Mouse (Mus musculus): ENCODE measurements around the gene Padi3. TPM values are rescaled to one million over a fixed set of nuclear protein-coding genes. Genes with fewer than 3 reads are reported as not detected.

Padi3 gene
- polyA plus RNA-seq, 1 experiment, result not detected

GRCm38 (mm10) chr4:140776623-140777022 is 33.8 kb downstream of the Padi3 start:
- Histone ChIP-seq H3K4me3 (ENCODE audit: insufficient read depth, low read depth, low read length) (no peak overlapping the region), H3K27ac (replicated peaks; ENCODE audit: low read depth, low read length) (no peak overlapping the region), H3K4me1 (ENCODE audit: control insufficient read depth, insufficient read depth, insufficient read length, low read length) (no peaks in the 10 kb centered on the region)

- Histone ChIP-seq H3K4me1 (ENCODE audit: control insufficient read depth, insufficient read depth, insufficient read length, low read length) (no peaks in the 10 kb centered on the region; the same call in 1 of the 2 replicates), H3K4me3 (ENCODE audit: insufficient read depth, low read depth, low read length) (no peak overlapping the region), H3K27ac (replicated peaks; ENCODE audit: low read depth, low read length) (no peak overlapping the region)
Observed at GRCm38 (mm10) chr4:140775876-140776275, 34.6 kb downstream of the Padi3 start.

GRCm38 (mm10) chr4:140774893-140775292 is 35.6 kb downstream of the Padi3 start:
- no peak overlapping the region for H3K27ac ChIP-seq (replicated peaks; ENCODE audit: low read depth, low read length)
- H3K4me3 ChIP-seq (ENCODE audit: insufficient read depth, low read depth, low read length), result no peak overlapping the region
- no peaks in the 10 kb centered on the region; the same call in 1 of the 2 replicates for H3K4me1 ChIP-seq (ENCODE audit: control insufficient read depth, insufficient read depth, insufficient read length, low read length)

- no peak within 1 kb of the TSS for H3K4me3 ChIP-seq (ENCODE audit: insufficient read depth, low read depth, low read length)
- no peaks in the 10 kb centered on the region; the same call in 1 of the 2 replicates for H3K4me1 ChIP-seq (ENCODE audit: control insufficient read depth, insufficient read depth, insufficient read length, low read length)
- H3K27ac ChIP-seq (replicated peaks; ENCODE audit: low read depth, low read length), result no peak within 1 kb of the TSS
Observed at GRCm38 (mm10) chr4:140774025-140774800, 36.2 kb downstream of the Padi3 start, which contains the start of gene Padi4. TSS of gene Padi4 (minus strand) at chr4:140774236.

- no peak overlapping the region for H3K4me3 ChIP-seq (ENCODE audit: insufficient read depth, low read depth, low read length)
- H3K27ac ChIP-seq (replicated peaks; ENCODE audit: low read depth, low read length), result no peak overlapping the region
- H3K4me1 ChIP-seq (ENCODE audit: control insufficient read depth, insufficient read depth, insufficient read length, low read length), result no peaks in the 10 kb centered on the region; the same call in 1 of the 2 replicates
Observed at GRCm38 (mm10) chr4:140771091-140771490, 39.4 kb downstream of the Padi3 start.

- H3K27ac ChIP-seq (replicated peaks; ENCODE audit: low read depth, low read length), result no peak overlapping the region
- peak overlapping the region; percentile 45 for H3K4me3 ChIP-seq (ENCODE audit: insufficient read depth, low read depth, low read length)
- no peaks in the 10 kb centered on the region; the same call in 1 of the 2 replicates for H3K4me1 ChIP-seq (ENCODE audit: control insufficient read depth, insufficient read depth, insufficient read length, low read length)
Observed at GRCm38 (mm10) chr4:140770433-140770832, 40.0 kb downstream of the Padi3 start.

- Histone ChIP-seq H3K27ac (replicated peaks; ENCODE audit: low read depth, low read length) (no peak overlapping the region), H3K4me3 (ENCODE audit: insufficient read depth, low read depth, low read length) (no peak overlapping the region), H3K4me1 (ENCODE audit: control insufficient read depth, insufficient read depth, insufficient read length, low read length) (no peaks in the 10 kb centered on the region; the same call in 1 of the 2 replicates)
Observed at GRCm38 (mm10) chr4:140768973-140769372, 41.5 kb downstream of the Padi3 start.

GRCm38 (mm10) chr4:140765936-140766335 is 44.5 kb downstream of the Padi3 start:
- Histone ChIP-seq H3K4me1 (ENCODE audit: control insufficient read depth, insufficient read depth, insufficient read length, low read length) (no peaks in the 10 kb centered on the region), H3K4me3 (ENCODE audit: insufficient read depth, low read depth, low read length) (no peak overlapping the region), H3K27ac (replicated peaks; ENCODE audit: low read depth, low read length) (no peak overlapping the region)

GRCm38 (mm10) chr4:140763158-140763557 is 47.3 kb downstream of the Padi3 start:
- H3K4me3 ChIP-seq (ENCODE audit: insufficient read depth, low read depth, low read length), result no peak overlapping the region
- H3K4me1 ChIP-seq (ENCODE audit: control insufficient read depth, insufficient read depth, insufficient read length, low read length), result no peaks in the 10 kb centered on the region
- H3K27ac ChIP-seq (replicated peaks; ENCODE audit: low read depth, low read length), result no peak overlapping the region

GRCm38 (mm10) chr4:140761601-140762000 is 48.8 kb downstream of the Padi3 start:
- no peaks in the 10 kb centered on the region for H3K4me1 ChIP-seq (ENCODE audit: control insufficient read depth, insufficient read depth, insufficient read length, low read length)
- no peak overlapping the region for H3K27ac ChIP-seq (replicated peaks; ENCODE audit: low read depth, low read length)
- H3K4me3 ChIP-seq (ENCODE audit: insufficient read depth, low read depth, low read length), result no peak overlapping the region

- Histone ChIP-seq H3K4me1 (ENCODE audit: control insufficient read depth, insufficient read depth, insufficient read length, low read length) (no peaks in the 10 kb centered on the region), H3K4me3 (ENCODE audit: insufficient read depth, low read depth, low read length) (no peak overlapping the region), H3K27ac (replicated peaks; ENCODE audit: low read depth, low read length) (no peak overlapping the region)
Observed at GRCm38 (mm10) chr4:140755811-140756210, 54.6 kb downstream of the Padi3 start.

- no peak overlapping the region for H3K27ac ChIP-seq (replicated peaks; ENCODE audit: low read depth, low read length)
- no peak overlapping the region for H3K4me3 ChIP-seq (ENCODE audit: insufficient read depth, low read depth, low read length)
- H3K4me1 ChIP-seq (ENCODE audit: control insufficient read depth, insufficient read depth, insufficient read length, low read length), result no peaks in the 10 kb centered on the region
Observed at GRCm38 (mm10) chr4:140753366-140753765, 57.1 kb downstream of the Padi3 start.

- H3K4me3 ChIP-seq (ENCODE audit: insufficient read depth, low read depth, low read length), result no peak overlapping the region; the same call in 1 of the 2 replicates
Observed at GRCm38 (mm10) chr4:140750328-140750727, 60.1 kb downstream of the Padi3 start.

GRCm38 (mm10) chr4:140747978-140748377 is 62.5 kb downstream of the Padi3 start:
- H3K4me3 ChIP-seq (ENCODE audit: insufficient read depth, low read depth, low read length), result no peak overlapping the region; the same call in 1 of the 2 replicates
- H3K27ac ChIP-seq (replicated peaks; ENCODE audit: low read depth, low read length), result no peak overlapping the region
- H3K4me1 ChIP-seq (ENCODE audit: control insufficient read depth, insufficient read depth, insufficient read length, low read length), result no peaks in the 10 kb centered on the region

More at GRCm38 (mm10) chr4:140750328-140750727, 60.1 kb downstream of the Padi3 start:
- H3K27ac ChIP-seq (replicated peaks; ENCODE audit: low read depth, low read length), result no peak overlapping the region
- H3K4me1 ChIP-seq (ENCODE audit: control insufficient read depth, insufficient read depth, insufficient read length, low read length), result no peaks in the 10 kb centered on the region

GRCm38 (mm10) chr4:140744654-140745053 is 65.8 kb downstream of the Padi3 start:
- Histone ChIP-seq H3K4me1 (ENCODE audit: control insufficient read depth, insufficient read depth, insufficient read length, low read length) (no peaks in the 10 kb centered on the region), H3K4me3 (ENCODE audit: insufficient read depth, low read depth, low read length) (no peak overlapping the region), H3K27ac (replicated peaks; ENCODE audit: low read depth, low read length) (no peak overlapping the region)

GRCm38 (mm10) chr4:140743086-140743485 is 67.4 kb downstream of the Padi3 start:
- H3K4me1 ChIP-seq (ENCODE audit: control insufficient read depth, insufficient read depth, insufficient read length, low read length), result no peaks in the 10 kb centered on the region
- H3K27ac ChIP-seq (replicated peaks; ENCODE audit: low read depth, low read length), result no peak overlapping the region
- no peak overlapping the region for H3K4me3 ChIP-seq (ENCODE audit: insufficient read depth, low read depth, low read length)
